Mouse (Mus musculus) frontal cortex, adult 2 months (tissue): ENCODE measurements at regions not wholly inside any gene's neighbourhood (a gene's known extent, or its start where the extent isn't known, plus 50 kb on each side); places are given as distances from the start of the nearest gene placed in this dataset.

Experiments used
- DNase-seq, 2 experiments: peaks; one replicate each; pipeline ENCODE4 v3.0.0; 2022; ENCODE audit warnings: low spot score in 1 of 2; ENCODE audit errors: extremely low spot score in 1 of 2

DNA sequence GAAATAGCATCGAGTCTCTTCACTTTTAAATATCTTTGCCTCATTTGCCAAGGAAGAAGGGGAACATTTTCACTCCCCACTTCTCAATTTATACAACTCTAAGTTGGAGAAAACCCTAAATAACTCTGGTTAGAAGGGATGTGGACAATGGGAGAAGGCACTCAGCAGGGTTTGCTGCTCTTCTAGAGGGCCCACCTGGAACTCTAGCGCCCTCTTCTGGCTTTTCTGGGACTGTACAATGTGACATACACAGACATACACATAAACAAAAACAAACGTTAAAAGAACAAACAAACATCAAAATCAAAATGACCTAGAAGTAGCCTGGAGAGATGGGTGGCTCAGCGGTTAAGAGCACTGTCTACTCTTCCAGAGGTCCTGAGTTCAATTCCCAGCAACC is 103.0 kb downstream of the Tpra1 start:
- DNase-seq = no peak

DNA sequence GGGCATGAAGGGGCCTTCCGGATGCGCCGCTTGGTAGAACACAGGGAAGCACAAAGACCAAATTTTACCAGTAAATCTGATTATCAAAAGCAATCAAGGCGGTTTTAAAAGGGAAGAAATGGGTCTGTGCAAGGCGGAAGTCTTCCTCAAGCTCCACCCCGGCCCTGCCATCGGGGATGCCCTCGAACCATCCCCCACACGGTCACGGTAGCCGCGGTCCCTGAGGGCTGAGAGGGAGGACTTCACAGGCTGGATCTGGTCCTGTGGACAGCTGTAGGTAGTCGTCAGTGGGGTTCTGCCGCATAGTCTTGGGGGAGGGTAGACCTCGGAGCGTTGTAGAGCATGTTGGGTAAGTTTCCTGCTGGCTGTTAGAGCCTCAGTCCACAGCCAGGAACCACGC is 104.9 kb downstream of the Tpra1 start:
- DNase-seq = no peak

GRCm38 (mm10) chr6:89007516-89007915 is 105.5 kb downstream of the Tpra1 start:
- DNase-seq = no peak

GRCm38 (mm10) chr6:89008614-89009171 is 106.6 kb downstream of the Tpra1 start:
- no peak for DNase-seq

GRCm38 (mm10) chr6:89012998-89013689 is 111.1 kb downstream of the Tpra1 start:
- no peak for DNase-seq

DNA sequence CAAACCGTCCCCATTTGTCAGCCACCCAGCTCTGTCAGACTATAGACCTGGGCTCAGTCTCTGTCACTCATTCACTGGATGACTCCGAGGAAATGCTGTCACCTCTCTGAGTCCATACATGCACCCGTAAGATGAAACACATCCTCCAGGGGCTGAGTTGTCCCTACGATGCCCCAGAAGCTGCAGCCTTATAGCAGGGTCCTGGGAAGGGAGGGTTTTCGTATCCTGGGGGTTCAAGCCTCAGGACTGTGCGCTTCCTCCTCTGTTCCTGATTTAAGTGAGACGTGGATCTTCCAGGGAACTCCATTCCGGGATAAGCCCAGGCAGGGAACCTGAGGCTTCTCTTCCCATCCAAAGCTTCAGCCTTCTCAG is 111.6 kb downstream of the Tpra1 start:
- DNase-seq = no peak

- DNase-seq = no peak
Measured at GRCm38 (mm10) chr6:89024101-89024650, 122.1 kb downstream of the Tpra1 start.

DNA sequence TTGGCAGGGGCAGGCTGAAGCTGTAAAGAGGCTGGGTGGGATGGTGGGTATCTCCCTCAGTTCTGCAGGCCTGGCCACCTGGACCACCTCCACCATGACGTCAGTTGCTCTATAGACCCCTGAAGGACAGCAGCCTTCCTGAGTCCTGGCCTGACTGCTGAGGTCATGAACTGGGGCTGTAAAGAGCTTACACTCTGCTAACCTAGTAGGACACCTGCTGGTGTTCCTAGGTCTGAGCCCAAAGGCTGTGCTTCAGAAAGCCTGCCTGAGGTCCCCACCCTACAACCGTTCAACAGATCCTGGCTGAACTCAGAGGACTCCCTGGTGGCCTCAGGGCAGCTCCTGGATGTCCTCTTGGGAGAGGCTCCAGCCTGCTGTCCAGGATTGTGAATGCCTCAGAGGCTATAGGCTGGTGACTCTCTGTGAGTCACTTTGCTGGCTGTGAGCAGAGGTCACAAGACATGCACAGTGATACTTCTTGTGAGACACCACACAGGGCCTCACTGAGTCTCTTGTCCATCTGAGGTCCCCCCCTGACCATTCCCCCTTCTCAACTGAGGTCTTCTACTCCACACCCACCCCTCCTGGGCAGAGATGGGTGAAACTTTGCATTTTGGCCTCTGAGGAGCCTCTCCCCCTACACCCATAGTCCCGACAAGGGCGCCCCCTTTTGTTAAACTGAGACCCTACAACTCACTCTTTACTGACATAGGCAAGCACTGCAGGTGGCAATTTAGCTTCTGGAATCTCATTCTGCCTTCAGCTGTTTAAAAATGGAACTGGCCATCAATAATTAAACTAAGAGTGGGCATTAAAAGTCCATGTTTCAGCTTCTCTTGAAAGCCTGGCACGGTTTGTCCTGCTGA is 131.6 kb downstream of the Tpra1 start:
- no peak for DNase-seq

- no peak for DNase-seq
Measured at GRCm38 (mm10) chr6:89034455-89034854, 132.4 kb downstream of the Tpra1 start.

DNA sequence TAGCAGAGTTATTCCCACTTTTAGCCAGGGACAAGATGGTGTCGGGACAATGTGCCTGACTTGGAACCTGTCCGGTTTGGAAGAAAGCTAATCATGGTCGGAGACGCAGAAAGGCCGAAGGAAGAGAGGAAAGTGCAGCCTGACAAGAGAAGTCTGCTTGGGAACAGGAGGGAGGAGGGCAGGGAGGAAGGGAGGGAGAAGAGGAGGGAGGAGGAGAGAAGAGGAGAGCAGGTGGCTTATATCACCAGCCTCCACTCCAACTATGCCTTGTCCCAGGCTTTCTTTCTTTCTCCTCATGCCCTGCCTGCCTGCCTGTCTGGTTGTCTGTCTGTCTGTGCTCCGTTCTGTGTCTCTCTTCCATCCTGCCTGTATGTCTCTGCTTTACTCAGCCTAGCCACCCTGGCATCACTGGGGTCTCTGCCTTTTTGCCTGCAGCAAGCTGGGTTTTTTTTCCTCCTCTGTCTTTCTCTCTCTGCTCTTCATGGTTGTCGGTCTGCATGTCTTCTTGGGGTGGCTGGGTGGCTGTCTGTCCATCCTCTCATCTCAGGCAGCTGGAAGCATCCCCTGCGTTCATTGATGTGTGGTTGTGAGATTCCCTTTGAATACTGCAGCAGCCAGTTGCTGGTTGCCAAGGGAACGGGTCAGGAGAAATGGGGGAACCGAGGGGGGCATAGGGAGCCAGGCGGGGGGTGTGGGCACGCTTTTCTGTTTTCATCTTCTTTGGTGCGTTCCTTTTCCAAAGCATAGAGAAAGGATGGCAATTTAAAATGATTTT is 133.2 kb downstream of the Tpra1 start:
- peak in 1 of 2 experiments; percentile 36 for DNase-seq

DNA sequence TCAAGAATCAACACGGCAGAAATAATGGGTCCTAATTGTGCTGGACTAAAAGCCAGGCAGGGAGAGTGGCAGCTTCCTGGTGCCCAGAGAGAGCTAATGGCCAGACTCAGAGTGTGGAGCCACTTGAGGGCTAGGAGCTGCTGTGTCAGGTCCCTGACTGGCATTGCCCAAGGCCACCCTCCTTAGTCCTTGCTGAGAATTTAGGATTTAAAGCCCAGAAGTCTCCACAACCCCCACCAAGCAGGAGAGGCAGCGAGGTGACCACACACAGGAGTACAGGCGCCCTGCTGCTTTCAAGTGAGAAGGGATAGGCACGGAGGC is 133.7 kb downstream of the Tpra1 start:
- no peak for DNase-seq

GRCm38 (mm10) chr6:89037392-89037791 is 135.3 kb downstream of the Tpra1 start:
- DNase-seq = no peak

DNA sequence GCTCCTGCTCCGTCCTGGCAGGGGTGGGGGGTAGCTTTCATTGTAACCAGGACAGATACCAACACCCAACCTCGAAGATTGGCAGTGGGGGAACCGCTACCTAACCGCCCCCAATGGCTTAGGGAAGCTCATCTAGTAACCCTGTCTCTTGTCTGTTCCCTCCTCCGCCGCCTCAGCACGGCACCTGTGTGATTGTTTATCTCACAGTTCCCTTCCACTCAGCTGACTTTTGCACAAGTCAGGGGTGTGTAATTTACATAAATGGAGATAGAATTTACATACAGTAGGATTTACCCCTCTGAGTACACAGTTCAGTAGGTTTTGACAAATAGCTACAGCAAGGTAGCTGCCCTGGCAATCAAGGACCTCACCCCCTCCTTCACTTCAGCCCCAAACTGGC is 135.8 kb downstream of the Tpra1 start:
- no peak for DNase-seq

DNA sequence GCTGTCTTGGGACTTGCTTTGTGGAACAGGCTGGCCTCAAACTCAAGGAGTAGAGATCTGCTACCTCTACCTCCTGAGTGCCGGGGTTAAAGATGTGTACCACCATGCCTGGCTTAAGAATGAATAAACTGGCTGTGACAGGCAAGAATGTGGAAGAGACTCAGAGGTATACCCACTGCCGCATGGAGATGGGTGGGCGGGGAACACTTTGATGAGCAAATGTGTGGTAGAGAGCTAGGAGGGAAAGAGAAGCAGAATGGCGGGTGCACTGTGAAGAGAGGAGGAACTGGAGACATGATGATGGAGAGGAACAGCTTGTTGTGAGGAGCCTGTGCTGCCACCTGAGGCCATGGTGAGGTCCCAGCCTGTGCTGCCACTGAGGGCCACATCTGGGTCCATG is 138.9 kb downstream of the Tpra1 start:
- DNase-seq = no peak

DNA sequence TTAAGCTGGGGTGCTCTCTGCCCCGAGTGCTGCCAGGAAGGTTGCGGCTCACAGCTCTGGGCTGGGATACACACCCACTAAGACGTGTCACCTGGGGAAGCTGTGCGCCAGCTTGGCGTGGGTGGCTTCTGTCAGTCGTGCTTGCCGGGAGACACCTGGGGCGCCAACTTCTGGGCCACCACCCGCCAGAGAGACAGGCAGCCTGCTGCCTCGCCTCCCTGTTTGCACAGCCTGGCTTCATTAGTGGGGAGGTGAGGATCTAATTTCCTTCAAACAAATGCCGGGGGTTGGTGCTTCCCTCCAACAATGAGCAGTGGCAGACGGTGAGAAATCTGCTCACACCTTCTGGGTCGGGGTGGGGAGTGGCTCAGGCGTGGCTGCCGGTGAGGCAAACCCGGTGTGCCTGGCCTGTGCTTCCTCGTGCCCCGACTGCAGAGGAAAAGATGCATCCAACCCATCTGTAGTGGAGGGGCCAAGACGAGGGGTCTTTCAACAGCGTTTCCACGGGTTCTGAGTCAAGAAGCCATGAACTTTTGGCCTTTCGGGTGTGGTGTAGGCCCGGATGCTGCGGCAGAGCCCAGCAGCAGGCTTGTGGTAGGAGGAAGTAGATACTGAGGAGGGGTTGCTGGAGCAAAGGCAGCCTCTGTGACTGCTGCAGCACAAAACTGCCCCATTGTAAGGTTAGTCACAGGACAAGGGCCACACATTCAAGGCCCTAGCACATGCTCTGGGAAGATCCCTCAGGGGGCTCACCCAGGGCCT is 140.6 kb downstream of the Tpra1 start:
- peak; percentile 33 to 65 for DNase-seq

DNA sequence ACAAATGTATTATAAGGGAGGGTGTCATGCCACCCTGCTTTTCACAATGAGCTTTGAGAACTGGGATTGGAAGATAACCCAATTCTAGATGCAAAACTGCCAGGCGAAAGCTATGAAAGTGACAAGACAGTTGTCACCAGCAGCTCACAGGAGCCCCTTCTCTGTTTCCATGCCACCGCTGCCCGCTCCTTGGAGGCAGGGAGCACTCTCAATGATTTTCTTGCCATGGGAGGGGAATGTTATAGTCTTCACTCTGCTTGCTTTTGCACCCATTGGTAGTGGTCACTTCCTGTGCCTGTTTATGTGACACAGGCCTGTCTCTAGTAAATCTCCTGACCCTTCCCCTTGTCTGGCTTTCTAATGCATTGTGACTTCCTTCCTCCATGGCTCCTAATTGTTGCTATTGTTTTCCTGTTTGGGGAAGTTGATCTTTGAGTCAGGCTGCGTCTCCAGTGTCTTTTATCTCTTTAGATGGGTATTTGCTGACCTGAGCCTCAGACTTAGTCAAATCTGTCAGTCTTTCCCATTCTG is 143.4 kb downstream of the Tpra1 start:
- DNase-seq = no peak

GRCm38 (mm10) chr6:89046476-89046875 is 144.4 kb downstream of the Tpra1 start:
- DNase-seq = no peak

DNA sequence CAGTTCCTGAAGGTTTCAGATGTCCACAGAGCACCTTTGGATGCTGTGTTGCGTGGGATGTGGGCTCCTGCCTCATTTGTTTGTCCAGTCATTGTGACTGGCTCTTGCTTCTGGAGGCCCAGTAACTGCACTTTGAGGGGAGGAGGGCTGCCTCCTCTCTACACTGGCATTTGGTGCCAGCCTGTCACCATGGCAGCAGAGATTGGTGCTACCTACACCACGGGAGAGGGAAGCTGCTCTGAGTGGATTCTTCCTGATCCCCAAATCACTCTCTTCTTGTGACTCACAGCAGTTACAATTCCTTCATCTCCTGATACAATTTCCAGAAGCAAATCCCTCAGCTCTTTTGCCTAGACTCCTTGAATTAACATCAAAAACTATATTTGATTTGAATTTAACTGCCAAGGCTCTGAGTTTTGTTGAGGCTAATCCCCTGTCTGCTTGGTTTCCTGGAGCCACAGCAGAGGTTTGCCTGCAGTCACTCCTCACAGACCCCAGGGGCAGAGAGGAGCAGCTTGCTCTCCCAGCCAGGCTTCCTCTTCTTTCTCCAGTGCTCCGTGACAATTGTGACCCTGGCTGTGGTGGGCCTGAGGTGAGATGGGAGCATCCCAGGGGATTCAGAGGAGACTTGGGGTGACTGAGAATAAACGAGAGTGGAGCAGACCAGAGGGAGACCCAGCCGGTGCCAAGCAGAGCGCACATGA is 145.7 kb downstream of the Tpra1 start:
- peak; percentile 44 to 75 for DNase-seq

DNA sequence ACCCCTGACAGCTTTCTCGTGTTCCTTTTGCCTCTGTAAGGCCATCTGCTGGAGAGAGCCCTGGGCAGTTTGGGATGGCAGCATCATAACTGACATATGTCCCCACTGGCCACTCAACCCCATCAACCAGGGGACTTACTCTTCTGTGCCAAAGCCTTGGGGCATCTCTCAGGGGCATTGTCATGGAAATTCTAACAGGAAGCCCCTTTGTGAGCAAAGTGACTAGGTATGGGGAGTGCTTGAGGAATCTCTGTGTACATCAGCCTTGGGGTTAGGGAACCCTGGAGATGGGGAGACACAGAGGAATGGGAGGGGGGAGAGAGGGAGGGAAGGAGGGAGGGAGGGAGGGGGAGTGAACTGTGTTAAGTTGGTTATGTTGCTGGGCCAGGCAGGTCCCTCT is 147.2 kb downstream of the Tpra1 start:
- no peak for DNase-seq
